Mouse (Mus musculus) adrenal gland, postnatal 10 days (tissue): ENCODE results near the gene Trpc6. TPM values are rescaled to one million over a fixed set of nuclear protein-coding genes. Genes with fewer than 3 reads are reported as not detected.

ENCODE experiments used
- DNase-seq: peaks from one replicate; pipeline ENCODE4 v3.0.0; 2021; ENCODE audit warnings: mixed read lengths
- long read RNA-seq, 2 experiments: library from polyadenylated mRNA; stranded (forward); transcript quantifications; one replicate each; pipeline ENCODE4 v2.0.0; 2021
- total RNA-seq, 2 experiments: library from RNA; stranded (reverse); gene quantifications; 2 replicates each; pipeline ENCODE4 v1.2.3; 2021

Trpc6 gene
- total RNA-seq = 1 to 10 TPM; 2.9 to 3.6 TPM
- long read RNA-seq, experiment 1, partial matches to known transcripts = 0 of 2 reads
- long read RNA-seq, experiment 1, other reads (novel, unspliced or antisense) = 1 of 2 reads
- long read RNA-seq, experiment 2, partial matches to known transcripts = 0 of 2 reads
- long read RNA-seq, experiment 2, other reads (novel, unspliced or antisense) = 1 of 2 reads

GRCm38 (mm10) chr9:8544041-8544794 lies at the start of gene Trpc6:
Gene Trpc6, plus strand, starts transcription at chr9:8544142.
- peak; percentile 42 for DNase-seq

- no peak for DNase-seq
Observed at GRCm38 (mm10) chr9:8520911-8521310, 23.0 kb upstream of the Trpc6 start.

- no peak for DNase-seq
Observed at GRCm38 (mm10) chr9:8533670-8534069, 10.3 kb upstream of the Trpc6 start.

GRCm38 (mm10) chr9:8545236-8545635 lies 1.3 kb downstream of the Trpc6 start:
- DNase-seq = no peak

GRCm38 (mm10) chr9:8558574-8558973 lies 14.6 kb downstream of the Trpc6 start:
- DNase-seq = no peak

GRCm38 (mm10) chr9:8592618-8593017 lies 48.7 kb downstream of the Trpc6 start:
- DNase-seq = peak; percentile 47

GRCm38 (mm10) chr9:8597089-8597488 lies 53.1 kb downstream of the Trpc6 start:
- no peak for DNase-seq

GRCm38 (mm10) chr9:8606816-8607491 lies 63.0 kb downstream of the Trpc6 start:
- no peak for DNase-seq

- no peak for DNase-seq
Observed at GRCm38 (mm10) chr9:8634344-8634743, 90.4 kb downstream of the Trpc6 start.

- no peak for DNase-seq
Observed at GRCm38 (mm10) chr9:8643453-8643852, 99.5 kb downstream of the Trpc6 start.

- no peak for DNase-seq
Observed at GRCm38 (mm10) chr9:8655347-8655746, 111.4 kb downstream of the Trpc6 start.

GRCm38 (mm10) chr9:8672944-8673343 lies 129.0 kb downstream of the Trpc6 start:
- DNase-seq = no peak

GRCm38 (mm10) chr9:8676607-8677006 lies 132.7 kb downstream of the Trpc6 start:
- no peak for DNase-seq

GRCm38 (mm10) chr9:8693177-8693576 lies 149.2 kb downstream of the Trpc6 start:
- DNase-seq = no peak

GRCm38 (mm10) chr9:8700669-8701068 lies 156.7 kb downstream of the Trpc6 start:
- peak; percentile 89 for DNase-seq

- DNase-seq = no peak
Observed at GRCm38 (mm10) chr9:8703516-8703915, 159.6 kb downstream of the Trpc6 start.

GRCm38 (mm10) chr9:8703956-8704355 lies 160.0 kb downstream of the Trpc6 start:
- no peak for DNase-seq

- no peak for DNase-seq
Observed at GRCm38 (mm10) chr9:8710052-8710739, 166.3 kb downstream of the Trpc6 start.

GRCm38 (mm10) chr9:8719017-8719416 lies 175.1 kb downstream of the Trpc6 start:
- no peak for DNase-seq

GRCm38 (mm10) chr9:8729056-8729455 lies 185.1 kb downstream of the Trpc6 start:
- no peak for DNase-seq
